Mouse (Mus musculus): ENCODE data around the gene Fmo1. TPM values are rescaled to one million over a fixed set of nuclear protein-coding genes. Genes with fewer than 3 reads are reported as not detected.
"Not testable (repeated sequence)": the region's sequence is repeated elsewhere in the genome, so short reads cannot be mapped to it uniquely, and the experiment has no call there.

The Fmo1 gene
- polyA plus RNA-seq, 1 experiment, result 7.1 TPM

DNA sequence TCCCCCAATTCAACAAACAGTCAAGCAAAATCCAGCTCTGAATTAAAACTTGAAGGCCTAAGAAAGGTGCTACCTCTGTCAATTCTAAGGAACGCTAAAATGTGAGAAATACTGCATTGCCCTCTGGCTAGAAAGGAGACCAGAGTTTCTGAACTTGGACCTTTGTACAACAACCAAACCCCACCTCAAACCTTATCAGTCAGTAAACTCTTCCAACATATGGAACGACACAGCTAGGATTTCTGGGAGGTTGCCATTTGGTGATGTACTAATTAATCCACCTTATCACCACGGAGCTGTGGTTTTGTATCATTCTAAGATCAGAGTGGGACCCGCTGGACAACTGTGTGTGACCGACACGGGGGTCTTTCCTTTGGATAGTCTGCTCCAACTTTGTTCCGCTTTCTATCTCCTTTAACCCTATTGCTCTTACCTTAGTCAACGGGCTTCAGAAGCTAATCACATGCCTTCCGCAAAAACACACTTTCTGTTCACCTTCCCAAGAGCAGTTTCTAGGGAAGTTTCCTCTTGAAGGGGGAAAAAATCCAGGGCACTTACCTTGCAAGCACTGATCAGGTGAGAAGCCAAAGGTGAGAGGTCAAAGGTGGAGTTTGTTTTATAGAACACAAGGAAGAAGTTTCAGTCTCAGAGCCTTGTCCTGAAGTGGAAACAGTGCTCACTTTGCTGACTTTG is 53.1 kb downstream of the Fmo1 start:
- H3K27me3 ChIP-seq (ENCODE audit: control insufficient read depth, insufficient read depth, low read length), result no peaks in the 10 kb centered on the region
- H3K27ac ChIP-seq (ENCODE audit: insufficient read depth, low read length), result no peak overlapping the region
- no peaks in the 10 kb centered on the region for H3K4me1 ChIP-seq (ENCODE audit: control insufficient read depth, insufficient read depth, low read length)
- H3K4me3 ChIP-seq (replicated peaks; ENCODE audit: insufficient read depth, low read depth, low read length), result no peak overlapping the region
- DNase-seq, result no peak
- TF ChIP-seq CTCF (IDR thresholded peaks at IDR 0.05; ENCODE audit: borderline replicate concordance, insufficient read depth, low read depth, low read length) (no peak), POLR2A (IDR thresholded peaks at IDR 0.05; ENCODE audit: borderline replicate concordance, insufficient read depth, low read length) (no peak)
- 84% methylated on average over 9 of the region's 9 CpGs for WGBS

DNA sequence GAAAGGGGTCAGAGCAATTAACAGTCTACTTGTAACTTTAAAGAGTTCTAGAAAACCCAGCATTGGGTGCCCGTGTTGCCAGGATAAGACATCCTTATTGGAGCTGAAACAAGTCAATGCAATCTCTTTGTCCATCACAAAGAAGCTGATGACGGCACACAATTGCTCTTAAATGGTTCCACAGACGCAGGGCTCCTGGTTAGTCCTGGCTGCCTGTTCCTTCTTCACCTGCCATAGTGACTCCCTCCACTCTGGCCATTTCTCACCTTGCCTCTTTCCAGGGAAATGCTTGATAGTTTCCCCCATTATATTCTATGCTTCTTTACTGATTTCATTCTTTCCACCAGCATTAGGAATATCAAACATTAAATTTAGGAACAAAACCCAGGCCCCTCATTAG is 57.9 kb downstream of the Fmo1 start:
- H3K27me3 ChIP-seq (ENCODE audit: control insufficient read depth, insufficient read depth, low read length), result no peaks in the 10 kb centered on the region
- 87% methylated on average over 3 of the region's 3 CpGs for WGBS
- H3K27ac ChIP-seq (ENCODE audit: insufficient read depth, low read length), result no peak overlapping the region
- H3K4me1 ChIP-seq (ENCODE audit: control insufficient read depth, insufficient read depth, low read length), result no peaks in the 10 kb centered on the region
- no peak for DNase-seq
- H3K4me3 ChIP-seq (replicated peaks; ENCODE audit: insufficient read depth, low read depth, low read length), result no peak overlapping the region
- no peak for TF ChIP-seq POLR2A (IDR thresholded peaks at IDR 0.05; ENCODE audit: borderline replicate concordance, insufficient read depth, low read length)
- no peak for TF ChIP-seq CTCF (IDR thresholded peaks at IDR 0.05; ENCODE audit: borderline replicate concordance, insufficient read depth, low read depth, low read length)

DNA sequence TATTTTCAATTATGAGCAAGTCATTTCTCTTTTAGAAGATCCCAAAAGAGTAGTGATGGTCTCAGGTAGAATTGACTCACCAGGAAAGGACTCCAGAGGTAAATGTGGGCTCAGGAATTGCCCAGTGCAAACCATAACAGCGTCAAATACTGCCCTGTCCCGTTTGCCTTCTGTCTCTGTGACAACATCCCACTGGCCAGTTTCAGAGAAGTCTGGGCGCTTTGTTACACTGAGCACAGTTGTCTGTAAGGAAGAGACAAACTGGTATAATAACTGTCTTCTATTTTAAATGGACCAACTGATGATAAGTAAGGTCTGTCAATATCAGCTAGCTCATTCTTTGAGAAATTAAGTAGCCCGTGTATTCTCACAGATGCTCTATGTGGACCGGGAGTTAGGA is 59.0 kb downstream of the Fmo1 start:
- WGBS, result 84% methylated on average over 5 of the region's 5 CpGs
- TF ChIP-seq POLR2A (IDR thresholded peaks at IDR 0.05; ENCODE audit: borderline replicate concordance, insufficient read depth, low read length) (no peak), CTCF (IDR thresholded peaks at IDR 0.05; ENCODE audit: borderline replicate concordance, insufficient read depth, low read depth, low read length) (no peak)
- Histone ChIP-seq H3K4me3 (replicated peaks; ENCODE audit: insufficient read depth, low read depth, low read length) (no peak overlapping the region), H3K27ac (ENCODE audit: insufficient read depth, low read length) (no peak overlapping the region), H3K4me1 (ENCODE audit: control insufficient read depth, insufficient read depth, low read length) (no peaks in the 10 kb centered on the region), H3K27me3 (ENCODE audit: control insufficient read depth, insufficient read depth, low read length) (no peaks in the 10 kb centered on the region)
- no peak for DNase-seq

DNA sequence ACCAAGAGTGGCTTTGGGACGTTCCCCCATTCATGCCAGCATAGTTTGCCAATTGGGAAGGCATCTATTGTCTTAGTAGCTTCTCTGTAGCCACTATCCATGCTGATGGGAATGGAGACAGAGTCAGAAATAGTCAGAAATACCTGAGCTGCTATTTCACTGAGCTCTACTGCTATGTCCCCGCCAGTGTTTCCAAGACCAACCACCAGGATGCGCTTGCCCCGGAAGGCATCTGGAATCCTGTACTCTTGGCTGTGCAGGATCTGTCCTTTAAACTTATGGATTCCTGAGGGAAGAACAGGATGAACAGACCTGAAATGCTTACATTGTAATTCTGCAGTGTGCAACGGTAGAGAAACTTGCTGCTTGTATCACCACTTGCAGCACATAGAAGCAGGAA is 61.4 kb downstream of the Fmo1 start:
- no peak for TF ChIP-seq CTCF (IDR thresholded peaks at IDR 0.05; ENCODE audit: borderline replicate concordance, insufficient read depth, low read depth, low read length)
- TF ChIP-seq POLR2A (IDR thresholded peaks at IDR 0.05; ENCODE audit: borderline replicate concordance, insufficient read depth, low read length), result no peak
- no peak overlapping the region for H3K4me3 ChIP-seq (replicated peaks; ENCODE audit: insufficient read depth, low read depth, low read length)
- no peak overlapping the region for H3K27ac ChIP-seq (ENCODE audit: insufficient read depth, low read length)
- no peaks in the 10 kb centered on the region for H3K27me3 ChIP-seq (ENCODE audit: control insufficient read depth, insufficient read depth, low read length)
- DNase-seq, result no peak
- no peaks in the 10 kb centered on the region for H3K4me1 ChIP-seq (ENCODE audit: control insufficient read depth, insufficient read depth, low read length)
- 55% methylated on average over 5 of the region's 5 CpGs for WGBS

DNA sequence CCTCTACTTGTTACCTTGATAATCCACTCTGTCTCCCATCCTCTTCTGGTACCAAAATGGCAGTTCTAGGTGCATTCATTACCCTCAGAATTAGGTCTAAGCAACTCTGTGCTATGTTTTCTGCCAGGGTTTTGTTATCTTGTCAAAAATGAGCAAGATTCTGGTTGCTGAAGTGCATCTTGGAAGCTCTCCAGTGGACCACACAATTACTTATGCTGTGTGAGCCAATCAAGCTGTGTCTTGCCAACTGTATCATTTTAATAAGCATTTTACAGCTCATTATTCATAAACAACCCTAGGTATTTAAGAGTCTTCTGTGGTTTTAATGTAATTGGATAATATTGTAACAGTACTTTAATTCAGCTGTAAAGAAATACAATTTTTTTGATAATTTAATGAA is 70.0 kb downstream of the Fmo1 start:
- no peak for DNase-seq
- Histone ChIP-seq H3K4me3 (replicated peaks; ENCODE audit: insufficient read depth, low read depth, low read length) (no peak overlapping the region), H3K27ac (ENCODE audit: insufficient read depth, low read length) (no peak overlapping the region), H3K27me3 (ENCODE audit: control insufficient read depth, insufficient read depth, low read length) (no peaks in the 10 kb centered on the region), H3K4me1 (ENCODE audit: control insufficient read depth, insufficient read depth, low read length) (no peaks in the 10 kb centered on the region)
- TF ChIP-seq CTCF (IDR thresholded peaks at IDR 0.05; ENCODE audit: borderline replicate concordance, insufficient read depth, low read depth, low read length) (no peak), POLR2A (IDR thresholded peaks at IDR 0.05; ENCODE audit: borderline replicate concordance, insufficient read depth, low read length) (no peak)

DNA sequence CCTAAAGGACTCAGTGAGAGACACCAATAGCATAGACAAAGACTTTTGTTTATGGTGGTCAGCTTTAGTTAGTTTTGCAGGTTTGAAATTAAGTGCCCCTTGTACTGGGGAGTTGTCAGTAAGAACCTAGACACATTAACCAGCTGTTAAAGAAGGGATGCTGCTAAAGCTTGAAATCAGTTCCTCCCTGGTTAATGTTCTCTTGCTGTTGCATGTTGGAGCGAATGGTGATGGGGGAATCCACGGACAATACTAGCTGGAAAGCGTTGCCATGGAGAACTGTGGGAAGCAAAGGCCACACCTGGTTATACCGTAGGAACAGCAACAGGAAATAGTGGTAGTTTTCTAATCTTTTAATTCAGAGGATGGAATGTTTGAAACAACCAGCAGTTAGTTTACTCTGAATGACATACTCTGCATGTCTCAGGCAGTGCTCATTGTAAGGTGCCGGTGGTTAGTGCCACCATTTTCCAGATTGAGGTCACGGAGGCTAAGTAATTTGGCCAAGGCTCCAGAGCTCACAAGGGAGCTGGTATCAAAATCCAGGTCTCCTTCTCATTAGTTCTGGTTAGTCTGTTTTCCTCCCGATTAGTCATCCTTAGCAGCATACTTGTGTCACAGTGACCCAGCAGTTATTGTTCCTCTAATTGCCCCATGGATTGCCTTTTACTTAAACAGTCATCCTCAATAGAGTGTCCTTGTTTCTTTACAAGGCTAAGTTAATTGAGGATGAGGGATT is 73.9 kb downstream of the Fmo1 start:
- WGBS, result 39% methylated on average over 7 of the region's 7 CpGs
- no peak overlapping the region for H3K4me3 ChIP-seq (replicated peaks; ENCODE audit: insufficient read depth, low read depth, low read length)
- no peak for DNase-seq

DNA sequence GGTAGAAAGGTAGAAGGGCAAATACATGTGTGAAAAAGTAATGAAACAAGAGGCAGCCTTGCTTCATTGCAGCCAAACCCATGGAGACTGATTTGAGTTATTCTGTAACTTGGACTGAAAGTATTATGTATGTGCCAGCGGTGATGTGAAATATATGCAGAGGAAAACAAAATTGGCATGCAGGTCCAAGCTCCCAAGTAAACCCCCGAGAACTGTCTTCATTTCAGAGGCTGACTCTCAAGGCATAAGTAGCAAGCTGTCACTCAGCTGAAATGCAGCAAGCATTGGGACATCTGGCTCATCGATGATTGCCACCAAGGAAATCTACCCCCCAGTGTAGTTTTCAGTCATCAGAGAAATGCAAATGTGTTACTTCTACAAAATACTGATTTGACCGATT is 81.2 kb downstream of the Fmo1 start:
- Histone ChIP-seq H3K27me3 (ENCODE audit: control insufficient read depth, insufficient read depth, low read length) (no peaks in the 10 kb centered on the region), H3K27ac (ENCODE audit: insufficient read depth, low read length) (no peak overlapping the region), H3K4me3 (replicated peaks; ENCODE audit: insufficient read depth, low read depth, low read length) (no peak overlapping the region), H3K4me1 (ENCODE audit: control insufficient read depth, insufficient read depth, low read length) (no peaks in the 10 kb centered on the region)
- 44% methylated on average over 4 of the region's 4 CpGs for WGBS
- no peak for DNase-seq
- TF ChIP-seq CTCF (IDR thresholded peaks at IDR 0.05; ENCODE audit: borderline replicate concordance, insufficient read depth, low read depth, low read length) (no peak), POLR2A (IDR thresholded peaks at IDR 0.05; ENCODE audit: borderline replicate concordance, insufficient read depth, low read length) (no peak)

More for the DNA sequence above, 73.9 kb downstream of the Fmo1 start:
- no peak overlapping the region for H3K27ac ChIP-seq (ENCODE audit: insufficient read depth, low read length)
- no peaks in the 10 kb centered on the region for H3K27me3 ChIP-seq (ENCODE audit: control insufficient read depth, insufficient read depth, low read length)
- no peaks in the 10 kb centered on the region for H3K4me1 ChIP-seq (ENCODE audit: control insufficient read depth, insufficient read depth, low read length)
- TF ChIP-seq POLR2A (IDR thresholded peaks at IDR 0.05; ENCODE audit: borderline replicate concordance, insufficient read depth, low read length) (no peak), CTCF (IDR thresholded peaks at IDR 0.05; ENCODE audit: borderline replicate concordance, insufficient read depth, low read depth, low read length) (no peak)

DNA sequence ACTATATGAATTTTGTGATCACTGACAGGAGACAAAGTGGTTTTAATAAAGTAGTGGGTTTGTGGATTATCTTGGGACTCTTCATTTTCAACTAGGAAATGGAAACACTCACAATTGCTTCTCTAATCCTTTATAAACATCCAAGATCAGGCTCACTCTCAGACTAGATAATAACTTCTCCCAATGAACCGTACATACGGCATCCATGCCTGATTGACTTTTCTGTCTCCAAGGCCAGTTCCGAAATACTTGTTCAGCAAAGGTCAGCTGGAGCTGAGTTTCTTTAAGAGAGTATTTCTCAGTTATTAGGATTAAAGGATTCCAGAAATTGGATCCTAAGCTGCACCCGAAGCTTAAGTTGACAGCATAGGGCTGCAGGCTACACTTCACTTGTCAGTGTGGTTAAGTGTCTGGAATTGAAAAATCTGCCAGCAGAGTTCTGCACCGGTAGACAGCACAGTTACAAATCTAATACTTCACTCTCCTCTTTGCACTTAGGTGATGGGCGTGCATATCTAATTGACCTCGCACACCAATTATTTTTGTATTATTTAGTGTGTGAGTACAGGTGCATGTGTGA is 82.7 kb downstream of the Fmo1 start:
- no peak for DNase-seq
- Histone ChIP-seq H3K27me3 (ENCODE audit: control insufficient read depth, insufficient read depth, low read length) (no peaks in the 10 kb centered on the region; the same call in 1 of the 2 replicates), H3K4me3 (replicated peaks; ENCODE audit: insufficient read depth, low read depth, low read length) (no peak overlapping the region), H3K27ac (ENCODE audit: insufficient read depth, low read length) (no peak overlapping the region), H3K4me1 (ENCODE audit: control insufficient read depth, insufficient read depth, low read length) (no peaks in the 10 kb centered on the region)
- WGBS, result 79% methylated on average over 7 of the region's 7 CpGs
- no peak for TF ChIP-seq POLR2A (IDR thresholded peaks at IDR 0.05; ENCODE audit: borderline replicate concordance, insufficient read depth, low read length)
- TF ChIP-seq CTCF (IDR thresholded peaks at IDR 0.05; ENCODE audit: borderline replicate concordance, insufficient read depth, low read depth, low read length), result no peak

DNA sequence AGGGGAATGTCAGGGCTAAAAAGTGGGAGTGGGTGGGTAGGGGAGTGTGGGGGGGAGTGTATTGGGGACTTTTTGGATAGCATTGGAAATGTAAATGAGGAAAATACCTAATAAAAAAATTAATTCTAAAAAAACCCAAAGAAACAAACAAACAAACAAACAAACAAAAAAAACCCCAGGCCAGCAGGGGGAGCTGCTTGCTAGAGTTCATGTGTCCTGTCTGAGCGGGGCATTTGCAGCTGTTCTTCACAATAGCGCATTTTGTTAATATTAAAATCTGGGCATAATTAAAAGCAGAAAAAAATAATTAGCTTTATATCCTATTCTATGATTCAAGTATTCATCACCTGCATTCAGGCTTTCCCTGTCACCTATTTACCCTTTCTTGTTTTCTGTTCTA is 85.4 kb downstream of the Fmo1 start:
- not testable (repeated sequence) for H3K4me1 ChIP-seq (ENCODE audit: control insufficient read depth, insufficient read depth, low read length); H3K4me3 ChIP-seq (replicated peaks; ENCODE audit: insufficient read depth, low read depth, low read length); DNase-seq; H3K27me3 ChIP-seq (ENCODE audit: control insufficient read depth, insufficient read depth, low read length); H3K27ac ChIP-seq (ENCODE audit: insufficient read depth, low read length)
- WGBS, result 92% methylated on average over 2 of the region's 2 CpGs
